Mouse (Mus musculus): ENCODE measurements at regions not wholly inside any gene's neighbourhood (a gene's known extent, or its start where the extent isn't known, plus 50 kb on each side); places are given as distances from the start of the nearest gene placed in this dataset.

DNA sequence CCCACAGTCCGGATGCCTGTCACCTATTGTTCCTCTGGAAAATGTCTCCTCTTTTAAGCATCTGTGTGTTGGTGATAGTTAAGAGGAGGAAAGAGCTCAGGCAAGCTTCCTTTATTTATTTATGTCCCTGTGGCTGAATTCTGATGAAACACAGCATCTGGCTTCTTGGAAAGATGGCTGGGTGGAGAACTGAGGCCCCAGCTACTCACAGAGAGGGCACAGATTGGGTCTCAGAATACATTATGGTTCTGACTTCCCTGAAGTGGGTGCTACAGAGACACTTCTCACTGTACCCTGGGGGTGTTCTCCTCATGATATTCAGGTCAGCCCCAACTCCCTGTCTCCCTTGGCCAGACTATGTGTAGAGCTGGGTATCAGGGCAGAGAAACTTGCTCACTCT, 408.3 kb downstream of the Rps24 start:
- TF ChIP-seq CTCF (IDR thresholded peaks at IDR 0.05; ENCODE audit: extremely low read depth, insufficient read length, insufficient replicate concordance, low read depth, low read length) = no peak
- no peak for TF ChIP-seq POLR2A (IDR thresholded peaks at IDR 0.05; ENCODE audit: low read depth, low read length)

All from small intestine, adult 2 months (tissue).